Mouse (Mus musculus): Measurements from ENCODE around the gene Uevld. TPM values are rescaled to one million over a fixed set of nuclear protein-coding genes. Genes with fewer than 3 reads are reported as not detected.
"Not testable (repeated sequence)": the region's sequence is repeated elsewhere in the genome, so short reads cannot be mapped to it uniquely, and the experiment has no call there.

Uevld gene
- polyA plus RNA-seq, 1 experiment from 2014 or later = 7.9 TPM

DNA sequence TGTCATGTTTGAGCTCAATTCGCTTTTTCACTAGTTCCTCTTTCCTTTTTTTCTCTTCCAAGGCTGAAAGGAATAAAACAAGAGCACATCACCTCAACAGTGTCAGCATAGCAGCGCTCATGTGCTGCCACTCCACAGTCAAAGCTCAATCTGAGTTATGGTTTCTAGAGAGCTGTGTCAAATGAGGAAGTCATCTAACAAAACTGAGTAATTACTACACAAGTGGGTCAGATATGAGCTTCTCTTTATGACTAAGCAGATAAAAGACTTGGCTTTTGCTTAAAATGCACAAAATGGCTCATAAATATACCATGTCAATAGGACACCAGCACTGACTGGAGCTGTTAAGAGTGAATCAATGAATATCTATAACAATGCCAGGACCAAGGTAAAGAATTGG lies 40.6 kb upstream of the Uevld start:
- Histone ChIP-seq H3K36me3 (ENCODE audit: control insufficient read depth, insufficient read depth) (peaks cover 30% of the 10 kb centered on the region), H3K9ac (ENCODE audit: low read length) (no peak overlapping the region), H3K4me1 (ENCODE audit: control insufficient read depth, insufficient read depth, low read length) (peaks cover 40% of the 10 kb centered on the region), H3K9me3 (replicated peaks; ENCODE audit: control insufficient read depth, low read length) (no peaks in the 10 kb centered on the region), H3K27me3 (ENCODE audit: control insufficient read depth, insufficient read depth, low read length) (no peaks in the 10 kb centered on the region), H3K4me3 (ENCODE audit: low read length) (no peak overlapping the region), H3K27ac (ENCODE audit: low read length) (no peak overlapping the region), H3K4me2 (ENCODE audit: low read depth, low read length) (no peak overlapping the region)
- ATAC-seq (replicated peaks; ENCODE audit: extremely low read depth, insufficient read depth, low FRiP score) = no peak
- WGBS = 90% methylated on average over 2 of the region's 2 CpGs

DNA sequence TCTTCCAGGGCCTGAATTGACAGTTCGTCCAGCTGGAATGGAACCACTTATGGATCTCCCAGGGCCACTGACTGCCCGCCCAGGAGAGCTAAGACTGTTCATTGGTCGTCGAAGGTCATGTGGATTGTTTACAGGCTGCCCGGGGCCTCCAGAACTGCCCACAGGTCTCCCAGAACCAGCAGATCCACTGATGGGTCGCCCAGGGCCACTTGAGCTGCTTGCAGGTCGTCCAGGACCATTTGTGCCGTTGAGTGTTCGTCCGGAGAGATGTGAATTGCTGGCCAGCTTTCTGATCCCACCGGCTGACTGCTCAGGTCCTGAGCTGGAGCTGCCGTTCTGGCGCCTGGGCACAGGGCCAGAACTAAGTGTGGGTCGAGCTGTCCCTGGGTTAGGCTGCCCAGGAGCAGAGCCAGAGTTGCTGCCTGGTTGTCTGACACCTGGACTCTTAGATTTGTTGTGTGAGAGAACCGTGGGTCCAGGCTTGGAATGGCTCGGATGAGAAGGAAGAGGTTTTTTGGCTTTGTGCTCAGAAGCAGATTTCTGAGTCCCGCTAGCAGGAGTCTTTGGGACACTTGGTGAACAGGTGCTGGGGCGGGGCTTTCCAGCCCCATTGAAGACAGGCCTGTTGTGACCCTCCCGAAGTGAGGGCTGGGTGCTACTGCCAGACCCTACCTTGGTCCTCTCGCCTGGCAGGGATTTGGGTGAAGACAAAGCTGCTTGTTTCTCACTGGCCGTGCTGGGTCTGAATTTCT lies 39.5 kb upstream of the Uevld start:
- Histone ChIP-seq H3K4me2 (ENCODE audit: low read depth, low read length) (peak overlapping the region; percentile 53), H3K9ac (ENCODE audit: low read length) (no peak overlapping the region), H3K27ac (ENCODE audit: low read length) (peak overlapping the region; percentile 58), H3K4me3 (ENCODE audit: low read length) (peak overlapping the region; percentile 15; the same call in 1 of the 2 replicates), H3K27me3 (ENCODE audit: control insufficient read depth, insufficient read depth, low read length) (no peaks in the 10 kb centered on the region), H3K4me1 (ENCODE audit: control insufficient read depth, insufficient read depth, low read length) (peaks cover 32% of the 10 kb centered on the region), H3K36me3 (ENCODE audit: control insufficient read depth, insufficient read depth) (peaks cover 39% of the 10 kb centered on the region), H3K9me3 (replicated peaks; ENCODE audit: control insufficient read depth, low read length) (no peaks in the 10 kb centered on the region)
- 60% methylated on average over 21 of the region's 21 CpGs for WGBS
- peak; percentile 84 for ATAC-seq (replicated peaks; ENCODE audit: extremely low read depth, insufficient read depth, low FRiP score)

DNA sequence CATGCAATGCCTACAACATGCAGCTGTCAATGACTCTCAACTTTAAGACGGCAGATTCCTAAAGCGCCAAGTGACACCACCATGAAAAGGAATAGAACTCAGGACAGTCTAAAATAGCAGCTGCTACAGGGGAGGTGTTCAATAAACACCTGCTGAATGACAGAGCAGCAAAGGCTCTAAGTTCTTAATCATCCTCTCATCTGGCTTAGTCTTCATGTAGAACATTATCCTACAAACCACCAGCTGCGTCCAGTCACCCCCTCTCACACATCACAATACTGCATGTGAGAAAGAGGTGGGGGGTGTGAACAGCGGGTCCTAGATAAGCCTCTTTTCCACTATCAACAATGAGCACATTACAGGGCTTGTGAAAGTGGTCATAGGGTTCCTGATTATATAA lies 38.7 kb upstream of the Uevld start:
- Histone ChIP-seq H3K4me2 (ENCODE audit: low read depth, low read length) (no peak overlapping the region), H3K9ac (ENCODE audit: low read length) (no peak overlapping the region), H3K36me3 (ENCODE audit: control insufficient read depth, insufficient read depth) (peaks cover 43% of the 10 kb centered on the region), H3K9me3 (replicated peaks; ENCODE audit: control insufficient read depth, low read length) (no peaks in the 10 kb centered on the region), H3K27me3 (ENCODE audit: control insufficient read depth, insufficient read depth, low read length) (no peaks in the 10 kb centered on the region), H3K27ac (ENCODE audit: low read length) (no peak overlapping the region), H3K4me1 (ENCODE audit: control insufficient read depth, insufficient read depth, low read length) (peaks cover 26% of the 10 kb centered on the region), H3K4me3 (ENCODE audit: low read length) (no peak overlapping the region)
- 68% methylated on average over 4 of the region's 4 CpGs for WGBS
- ATAC-seq (replicated peaks; ENCODE audit: extremely low read depth, insufficient read depth, low FRiP score) = no peak

DNA sequence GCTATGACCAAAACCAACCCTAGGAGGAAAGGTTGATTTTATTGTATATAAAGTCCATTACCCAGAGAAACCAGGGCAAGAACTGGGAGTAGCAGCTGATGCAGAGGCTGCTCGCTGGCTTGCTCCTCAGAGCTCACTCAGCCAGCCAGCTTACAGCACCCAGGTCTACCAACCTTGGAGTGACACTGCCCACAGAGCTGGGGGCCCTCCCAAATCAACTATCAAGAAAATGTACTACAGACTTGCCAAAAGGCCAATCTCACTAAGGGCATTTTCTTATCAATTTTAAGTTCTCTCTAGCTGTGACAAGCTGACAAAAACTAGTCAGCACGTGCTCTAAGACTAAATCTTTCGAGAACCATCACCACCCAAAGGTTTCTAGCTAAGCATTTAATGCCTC lies 37.2 kb upstream of the Uevld start:
- no peak for ATAC-seq (replicated peaks; ENCODE audit: extremely low read depth, insufficient read depth, low FRiP score)
- whole genome bisulfite sequencing = 83% methylated on average over 3 of the region's 3 CpGs
- H3K27ac ChIP-seq (ENCODE audit: low read length) = no peak overlapping the region
- no peak overlapping the region for H3K9ac ChIP-seq (ENCODE audit: low read length)
- peaks cover 46% of the 10 kb centered on the region for H3K36me3 ChIP-seq (ENCODE audit: control insufficient read depth, insufficient read depth)
- no peak overlapping the region for H3K4me3 ChIP-seq (ENCODE audit: low read length)
- H3K4me2 ChIP-seq (ENCODE audit: low read depth, low read length) = no peak overlapping the region
- no peaks in the 10 kb centered on the region for H3K27me3 ChIP-seq (ENCODE audit: control insufficient read depth, insufficient read depth, low read length)
- H3K9me3 ChIP-seq (replicated peaks; ENCODE audit: control insufficient read depth, low read length) = no peaks in the 10 kb centered on the region
- H3K4me1 ChIP-seq (ENCODE audit: control insufficient read depth, insufficient read depth, low read length) = peaks cover 17% of the 10 kb centered on the region

DNA sequence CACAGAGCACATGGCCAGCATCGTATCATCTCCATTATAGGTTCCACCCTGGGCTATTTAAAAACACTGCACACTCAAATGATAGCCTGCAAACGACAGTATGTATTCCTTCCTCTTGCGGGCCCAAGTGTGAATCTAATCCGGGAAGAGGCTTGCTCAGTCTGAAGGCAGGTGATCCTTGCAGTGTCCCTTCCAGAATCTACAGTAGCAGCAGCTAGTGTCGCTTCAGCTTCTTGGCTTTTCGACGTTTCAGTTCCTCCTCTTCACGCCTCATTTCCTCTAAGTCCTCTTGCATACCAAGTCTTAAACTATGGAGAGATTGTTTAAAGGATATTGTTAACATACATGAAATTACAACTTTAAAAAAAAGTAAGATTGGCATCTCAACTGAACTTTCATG lies 34.8 kb upstream of the Uevld start:
- no peak overlapping the region for H3K4me3 ChIP-seq (ENCODE audit: low read length)
- peaks cover 40% of the 10 kb centered on the region for H3K36me3 ChIP-seq (ENCODE audit: control insufficient read depth, insufficient read depth)
- WGBS = 84% methylated on average over 8 of the region's 8 CpGs
- H3K4me1 ChIP-seq (ENCODE audit: control insufficient read depth, insufficient read depth, low read length) = peaks cover 12% of the 10 kb centered on the region
- ATAC-seq (replicated peaks; ENCODE audit: extremely low read depth, insufficient read depth, low FRiP score) = no peak
- no peak overlapping the region for H3K9ac ChIP-seq (ENCODE audit: low read length)
- no peak overlapping the region for H3K4me2 ChIP-seq (ENCODE audit: low read depth, low read length)
- no peak overlapping the region for H3K27ac ChIP-seq (ENCODE audit: low read length)
- H3K27me3 ChIP-seq (ENCODE audit: control insufficient read depth, insufficient read depth, low read length) = no peaks in the 10 kb centered on the region
- H3K9me3 ChIP-seq (replicated peaks; ENCODE audit: control insufficient read depth, low read length) = no peaks in the 10 kb centered on the region

DNA sequence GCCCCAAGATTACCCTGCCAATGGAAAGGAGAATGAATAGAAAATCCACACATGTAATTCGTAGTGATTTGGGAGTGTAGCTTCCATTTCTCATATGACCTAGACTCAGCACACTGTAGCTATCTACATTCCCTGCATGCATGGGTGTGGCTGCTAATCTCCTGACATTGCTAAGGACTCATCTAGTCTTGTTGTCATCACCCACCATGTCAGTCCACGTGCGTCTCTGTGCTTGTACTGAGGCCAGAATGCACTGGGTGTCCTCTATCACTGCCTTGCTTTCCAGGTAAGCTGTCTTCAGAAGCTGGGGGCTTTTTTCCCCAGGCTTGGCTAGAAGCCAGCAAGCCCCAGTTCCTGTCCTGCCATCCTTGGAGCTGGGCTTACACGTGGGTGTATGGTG lies 31.1 kb upstream of the Uevld start:
- ATAC-seq (replicated peaks; ENCODE audit: extremely low read depth, insufficient read depth, low FRiP score); H3K4me2 ChIP-seq (ENCODE audit: low read depth, low read length); H3K4me1 ChIP-seq (ENCODE audit: control insufficient read depth, insufficient read depth, low read length); H3K27ac ChIP-seq (ENCODE audit: low read length); H3K9ac ChIP-seq (ENCODE audit: low read length); H3K4me3 ChIP-seq (ENCODE audit: low read length); H3K9me3 ChIP-seq (replicated peaks; ENCODE audit: control insufficient read depth, low read length); H3K27me3 ChIP-seq (ENCODE audit: control insufficient read depth, insufficient read depth, low read length): not testable (repeated sequence)
- H3K36me3 ChIP-seq (ENCODE audit: control insufficient read depth, insufficient read depth) = peaks cover 20% of the 10 kb centered on the region
- 45% methylated on average over 4 of the region's 4 CpGs for WGBS

DNA sequence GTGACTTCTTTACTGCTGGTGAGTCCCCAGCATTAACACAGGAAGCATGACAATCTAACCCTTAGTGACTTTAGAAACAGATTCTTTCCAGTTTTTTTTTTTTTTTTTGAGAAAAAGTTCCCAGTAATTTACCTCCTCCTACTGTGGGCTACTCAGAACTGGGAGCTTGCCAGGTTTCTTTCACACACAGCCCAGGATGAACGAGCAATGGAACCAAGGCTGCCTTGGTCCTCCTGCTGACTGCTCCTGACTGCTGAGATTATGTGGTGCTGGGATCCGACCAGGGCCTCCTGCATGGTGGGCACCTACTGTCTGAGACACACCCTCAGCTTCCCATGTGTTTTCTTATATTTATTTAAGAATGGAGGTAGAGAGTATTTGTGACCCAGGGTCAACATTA lies 28.7 kb upstream of the Uevld start:
- H3K4me1 ChIP-seq (ENCODE audit: control insufficient read depth, insufficient read depth, low read length) = no peaks in the 10 kb centered on the region
- no peak overlapping the region for H3K4me3 ChIP-seq (ENCODE audit: low read length)
- WGBS = 36% methylated on average over 2 of the region's 2 CpGs
- ATAC-seq (replicated peaks; ENCODE audit: extremely low read depth, insufficient read depth, low FRiP score) = no peak; the same call in 1 of the 2 replicates
- H3K27ac ChIP-seq (ENCODE audit: low read length) = no peak overlapping the region
- H3K9me3 ChIP-seq (replicated peaks; ENCODE audit: control insufficient read depth, low read length) = no peaks in the 10 kb centered on the region
- peaks cover 3% of the 10 kb centered on the region; the same call in 1 of the 2 replicates for H3K36me3 ChIP-seq (ENCODE audit: control insufficient read depth, insufficient read depth)
- H3K27me3 ChIP-seq (ENCODE audit: control insufficient read depth, insufficient read depth, low read length) = no peaks in the 10 kb centered on the region
- no peak overlapping the region for H3K9ac ChIP-seq (ENCODE audit: low read length)
- no peak overlapping the region for H3K4me2 ChIP-seq (ENCODE audit: low read depth, low read length)

DNA sequence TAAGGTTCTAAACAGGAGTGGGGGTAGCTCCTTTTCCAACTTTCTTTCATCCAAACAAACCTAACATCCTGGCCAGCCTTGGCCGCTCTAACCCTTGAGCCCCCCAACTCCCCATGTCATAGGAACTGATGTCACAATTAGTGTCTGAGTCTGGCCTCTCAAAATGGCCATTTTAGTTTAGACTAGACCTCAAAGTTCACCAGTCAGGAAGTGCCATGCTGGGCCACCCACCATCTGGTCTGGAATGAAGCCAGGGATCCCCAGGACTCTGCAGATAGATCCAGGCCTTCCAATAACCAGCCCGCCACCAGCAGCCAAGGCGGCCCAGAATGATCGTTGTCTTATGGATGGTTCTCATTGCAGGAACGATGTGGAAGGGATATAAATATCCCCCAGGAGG lies 28.3 kb upstream of the Uevld start:
- Histone ChIP-seq H3K27me3 (ENCODE audit: control insufficient read depth, insufficient read depth, low read length) (no peaks in the 10 kb centered on the region), H3K9me3 (replicated peaks; ENCODE audit: control insufficient read depth, low read length) (no peaks in the 10 kb centered on the region), H3K36me3 (ENCODE audit: control insufficient read depth, insufficient read depth) (no peaks in the 10 kb centered on the region), H3K4me2 (ENCODE audit: low read depth, low read length) (no peak overlapping the region), H3K4me1 (ENCODE audit: control insufficient read depth, insufficient read depth, low read length) (no peaks in the 10 kb centered on the region), H3K9ac (ENCODE audit: low read length) (no peak overlapping the region), H3K27ac (ENCODE audit: low read length) (no peak overlapping the region), H3K4me3 (ENCODE audit: low read length) (no peak overlapping the region)
- no peak for ATAC-seq (replicated peaks; ENCODE audit: extremely low read depth, insufficient read depth, low FRiP score)
- 47% methylated on average over 5 of the region's 5 CpGs for WGBS

DNA sequence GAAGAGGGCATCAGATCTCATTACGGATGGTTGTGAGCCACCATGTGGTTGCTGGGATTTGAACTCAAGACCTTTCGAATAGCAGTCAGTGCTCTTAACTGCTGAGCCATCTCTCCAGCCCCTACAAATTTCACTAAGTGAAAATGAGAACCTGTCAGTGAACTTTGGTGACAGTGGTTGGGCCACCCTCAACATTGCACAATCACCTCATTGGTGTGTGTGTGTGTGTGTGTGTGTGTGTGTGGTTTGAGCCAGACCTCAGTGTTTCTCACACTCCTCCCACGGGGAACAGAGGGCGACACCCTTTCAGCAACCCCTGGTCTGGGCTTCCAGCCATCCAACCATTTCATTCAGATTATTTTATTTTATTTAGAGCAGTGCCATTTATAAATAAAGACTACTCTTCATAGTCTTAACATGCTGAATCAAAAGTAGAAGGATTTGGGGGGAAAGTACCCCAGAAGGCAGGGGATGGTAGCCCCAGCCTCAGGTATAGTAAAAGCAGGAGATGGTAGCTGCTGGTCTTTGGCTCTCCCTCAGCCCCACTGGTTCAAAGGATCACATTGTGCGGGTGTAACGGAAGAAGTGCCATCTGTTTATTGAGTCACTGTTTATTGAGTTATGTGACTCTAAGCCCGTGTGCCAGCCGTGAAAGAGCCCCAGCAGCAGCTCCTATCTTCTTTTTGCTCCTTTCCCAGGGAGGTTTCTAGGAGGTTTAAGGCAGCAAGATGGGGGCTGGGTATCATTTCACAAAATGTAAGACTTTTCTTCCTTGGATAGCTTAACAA lies 27.6 kb upstream of the Uevld start:
- H3K4me2 ChIP-seq (ENCODE audit: low read depth, low read length) = no peak overlapping the region
- no peaks in the 10 kb centered on the region for H3K4me1 ChIP-seq (ENCODE audit: control insufficient read depth, insufficient read depth, low read length)

More for the DNA sequence above, 27.6 kb upstream of the Uevld start:
- Histone ChIP-seq H3K4me3 (ENCODE audit: low read length) (no peak overlapping the region), H3K9me3 (replicated peaks; ENCODE audit: control insufficient read depth, low read length) (no peaks in the 10 kb centered on the region), H3K36me3 (ENCODE audit: control insufficient read depth, insufficient read depth) (no peaks in the 10 kb centered on the region), H3K9ac (ENCODE audit: low read length) (no peak overlapping the region), H3K27ac (ENCODE audit: low read length) (peak overlapping the region; percentile 12; the same call in 1 of the 2 replicates), H3K27me3 (ENCODE audit: control insufficient read depth, insufficient read depth, low read length) (no peaks in the 10 kb centered on the region)
- 57% methylated on average over 8 of the region's 8 CpGs for WGBS
- ATAC-seq (replicated peaks; ENCODE audit: extremely low read depth, insufficient read depth, low FRiP score) = no peak
